Mouse (Mus musculus): ENCODE measurements around the gene Blvrb.

DNA sequence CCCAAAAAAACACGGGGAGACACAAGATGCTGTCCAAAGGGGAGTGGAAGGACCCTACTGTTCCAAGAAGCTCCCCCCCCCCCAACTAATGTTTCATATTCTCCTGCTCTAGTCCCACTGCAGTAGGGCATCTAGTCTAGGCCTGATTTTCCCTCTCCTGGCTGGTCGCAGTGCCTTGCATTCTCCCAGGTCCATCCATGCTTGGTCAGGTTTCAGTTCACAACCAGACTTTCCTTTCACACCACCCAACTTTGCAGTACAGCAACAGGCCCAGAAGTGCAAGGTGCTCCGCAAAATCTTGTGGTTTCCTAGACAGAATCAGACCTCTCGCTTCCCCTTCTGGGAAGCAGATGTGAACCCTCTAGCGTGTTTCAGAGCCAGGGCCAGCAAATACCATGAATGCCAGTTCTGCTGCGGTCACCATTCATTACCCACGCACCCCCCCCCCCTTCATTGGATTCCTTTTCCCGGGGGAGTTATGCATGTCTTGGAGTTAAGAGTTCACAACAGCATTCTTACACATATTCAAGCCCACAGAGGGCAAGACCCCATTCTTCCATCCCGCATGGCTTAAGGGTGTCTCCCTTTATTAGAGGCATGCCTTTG lies 59.1 kb downstream of the Blvrb start:
- no peak for TF ChIP-seq EP300 (IDR thresholded peaks at IDR 0.05; ENCODE audit: low read depth in 1 of 2, low read length in 2 of 2)
- no peak for TF ChIP-seq CTCF (IDR thresholded peaks at IDR 0.05 in 2 of 3, conservative IDR thresholded peaks at IDR 0.05 in 1 of 3; ENCODE audit: control insufficient read depth in 1 of 3, insufficient read depth in 1 of 3, low read depth in 2 of 3, low read length in 3 of 3, poor library complexity in 1 of 3, severe bottlenecking in 1 of 3)
- no peak for TF ChIP-seq NELFE (IDR thresholded peaks at IDR 0.05; ENCODE audit: low read depth, low read length)
- no peak for TF ChIP-seq POLR2A (IDR thresholded peaks at IDR 0.05; ENCODE audit: control insufficient read depth in 1 of 2, insufficient read depth in 1 of 2, low read depth in 1 of 2, low read length in 2 of 2, poor library complexity in 1 of 2)
- TF ChIP-seq HCFC1 (IDR thresholded peaks at IDR 0.05; ENCODE audit: low read depth, low read length): no peak
- TF ChIP-seq POLR2AphosphoS2 (IDR thresholded peaks at IDR 0.05; ENCODE audit: low read length): no peak
- no peak for TF ChIP-seq TBP (IDR thresholded peaks at IDR 0.05; ENCODE audit: low read depth, low read length)
- no peak for TF ChIP-seq JUND (IDR thresholded peaks at IDR 0.05; ENCODE audit: low read depth, low read length)
- no peak for TF ChIP-seq MAFK (IDR thresholded peaks at IDR 0.05; ENCODE audit: borderline replicate concordance, low read depth, low read length)
- TF ChIP-seq E2F4 (IDR thresholded peaks at IDR 0.05; ENCODE audit: borderline replicate concordance, low read depth, low read length): no peak
- TF ChIP-seq GABPA (IDR thresholded peaks at IDR 0.05; ENCODE audit: low read depth, low read length): no peak
- TF ChIP-seq GATA1 (IDR thresholded peaks at IDR 0.05; ENCODE audit: low read depth, low read length): no peak
- no peak for TF ChIP-seq MXI1 (IDR thresholded peaks at IDR 0.05; ENCODE audit: low read depth, low read length)
